Mouse (Mus musculus): ENCODE results near the gene Tmem86a. TPM values are rescaled to one million over a fixed set of nuclear protein-coding genes. Genes with fewer than 3 reads are reported as not detected.

Tmem86a gene
- 1.5 and 2.3 TPM in 2 replicates for total RNA-seq (2017)

DNA sequence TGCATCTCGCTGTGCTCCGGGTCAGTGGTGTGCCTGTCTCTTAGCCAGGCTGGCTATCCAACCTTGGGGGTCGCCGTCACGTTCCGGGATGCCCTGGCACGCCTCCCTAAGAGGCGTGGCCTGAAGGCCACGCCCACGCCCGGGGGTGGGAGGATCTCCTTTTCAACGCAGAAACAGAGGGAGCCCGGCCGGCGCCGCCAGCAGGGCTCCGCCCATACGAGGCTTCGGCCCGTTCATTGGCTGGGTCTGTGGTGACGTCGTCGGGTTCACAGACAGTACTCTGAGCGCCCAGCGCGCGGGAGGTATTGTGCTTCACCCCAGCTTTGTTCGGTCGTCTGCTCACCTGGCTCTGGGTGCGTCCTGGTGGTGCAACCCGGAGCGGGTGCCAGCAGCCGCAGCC is at the start of gene Tmem86a:
Tmem86a (plus strand) TSS at position 236 of the 400 bp plus-strand sequence.
- ATAC-seq (replicated peaks in 1 of 2; ENCODE audit: insufficient read depth in 1 of 2, low FRiP score in 2 of 2, low TSS enrichment in 1 of 2, low read depth in 1 of 2, poor library complexity in 2 of 2, severe bottlenecking in 2 of 2), result peak; percentile 90 to 91

DNA sequence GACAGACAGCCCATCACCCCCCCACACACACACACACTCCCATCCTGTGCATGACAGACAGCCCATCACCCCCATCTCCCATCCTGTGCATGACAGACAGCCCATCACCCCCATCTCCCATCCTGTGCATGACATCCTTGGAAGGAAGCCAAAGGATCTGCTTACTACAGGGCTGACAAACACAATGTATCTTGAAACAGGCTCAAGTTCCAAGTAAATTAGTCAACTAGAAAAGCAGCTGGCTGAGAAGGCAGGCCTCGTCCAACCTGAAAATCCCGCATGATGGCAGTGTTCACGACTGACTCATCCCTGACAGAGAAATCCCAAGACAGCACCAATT is 49.8 kb upstream of the Tmem86a start:
- ATAC-seq (replicated peaks in 1 of 2; ENCODE audit: insufficient read depth in 1 of 2, low FRiP score in 2 of 2, low TSS enrichment in 1 of 2, low read depth in 1 of 2, poor library complexity in 2 of 2, severe bottlenecking in 2 of 2), result no peak

GRCm38 (mm10) chr7:47001125-47001899 is 49.1 kb upstream of the Tmem86a start:
- ATAC-seq (replicated peaks in 1 of 2; ENCODE audit: insufficient read depth in 1 of 2, low FRiP score in 2 of 2, low TSS enrichment in 1 of 2, low read depth in 1 of 2, poor library complexity in 2 of 2, severe bottlenecking in 2 of 2), result no peak

DNA sequence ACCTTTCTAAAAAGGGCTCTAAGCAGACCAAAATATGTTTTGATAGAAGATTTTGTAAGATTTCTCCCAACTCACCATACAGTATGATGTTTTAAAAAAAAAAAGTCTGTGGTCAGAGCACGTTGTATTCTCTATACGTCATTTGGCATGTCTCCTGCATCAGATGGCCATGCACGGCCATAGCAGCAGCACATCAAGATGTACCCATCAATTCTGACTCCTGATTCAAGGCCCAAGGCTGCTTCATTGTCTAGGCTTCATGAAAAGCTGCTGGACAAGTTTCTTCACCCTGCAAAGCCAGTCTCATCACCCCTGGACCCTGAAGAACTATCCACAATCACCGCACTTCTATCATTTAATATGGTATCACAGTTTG is 48.5 kb upstream of the Tmem86a start:
- no peak for ATAC-seq (replicated peaks in 1 of 2; ENCODE audit: insufficient read depth in 1 of 2, low FRiP score in 2 of 2, low TSS enrichment in 1 of 2, low read depth in 1 of 2, poor library complexity in 2 of 2, severe bottlenecking in 2 of 2)

DNA sequence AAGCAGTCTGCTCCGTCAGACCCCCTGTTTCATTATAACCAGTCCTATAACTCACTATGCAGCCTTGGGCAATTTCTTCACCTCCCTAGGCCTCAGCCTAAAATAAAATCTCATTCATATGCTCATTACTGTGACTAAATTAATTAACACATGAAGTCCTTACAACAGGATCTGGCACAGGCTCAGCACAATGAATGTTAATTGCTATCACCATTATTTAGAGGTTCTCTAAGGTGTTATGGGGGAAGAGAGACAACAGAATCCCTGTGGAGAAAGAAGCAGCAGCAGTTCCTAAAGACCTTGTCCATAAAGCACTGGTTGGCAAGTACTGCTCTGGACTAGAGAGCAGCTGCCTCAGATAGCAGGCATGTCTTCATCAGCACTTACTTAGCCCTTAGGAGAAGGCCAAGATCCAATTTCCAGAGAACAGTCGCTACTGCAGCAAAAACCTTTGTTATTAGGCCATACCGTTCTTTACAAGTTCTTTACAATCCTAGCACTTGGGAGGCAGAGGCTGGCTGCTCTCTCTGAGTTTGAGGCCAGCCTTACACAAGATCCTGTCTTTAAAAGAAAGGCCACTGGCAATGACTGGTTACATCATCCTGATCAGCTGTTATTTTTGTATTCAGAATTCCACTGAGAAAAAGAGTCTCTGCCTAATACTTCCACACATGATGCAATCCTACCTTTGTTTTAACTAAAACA is 46.8 kb upstream of the Tmem86a start:
- no peak for ATAC-seq (replicated peaks in 1 of 2; ENCODE audit: insufficient read depth in 1 of 2, low FRiP score in 2 of 2, low TSS enrichment in 1 of 2, low read depth in 1 of 2, poor library complexity in 2 of 2, severe bottlenecking in 2 of 2)

- ATAC-seq (replicated peaks in 1 of 2; ENCODE audit: insufficient read depth in 1 of 2, low FRiP score in 2 of 2, low TSS enrichment in 1 of 2, low read depth in 1 of 2, poor library complexity in 2 of 2, severe bottlenecking in 2 of 2), result no peak
These were observed 43.2 kb upstream of the Tmem86a start for GRCm38 (mm10) chr7:47007109-47007780.

- peak; percentile 44 to 67 for ATAC-seq (replicated peaks in 1 of 2; ENCODE audit: insufficient read depth in 1 of 2, low FRiP score in 2 of 2, low TSS enrichment in 1 of 2, low read depth in 1 of 2, poor library complexity in 2 of 2, severe bottlenecking in 2 of 2)
These were observed 42.6 kb upstream of the Tmem86a start for GRCm38 (mm10) chr7:47007818-47008167.

DNA sequence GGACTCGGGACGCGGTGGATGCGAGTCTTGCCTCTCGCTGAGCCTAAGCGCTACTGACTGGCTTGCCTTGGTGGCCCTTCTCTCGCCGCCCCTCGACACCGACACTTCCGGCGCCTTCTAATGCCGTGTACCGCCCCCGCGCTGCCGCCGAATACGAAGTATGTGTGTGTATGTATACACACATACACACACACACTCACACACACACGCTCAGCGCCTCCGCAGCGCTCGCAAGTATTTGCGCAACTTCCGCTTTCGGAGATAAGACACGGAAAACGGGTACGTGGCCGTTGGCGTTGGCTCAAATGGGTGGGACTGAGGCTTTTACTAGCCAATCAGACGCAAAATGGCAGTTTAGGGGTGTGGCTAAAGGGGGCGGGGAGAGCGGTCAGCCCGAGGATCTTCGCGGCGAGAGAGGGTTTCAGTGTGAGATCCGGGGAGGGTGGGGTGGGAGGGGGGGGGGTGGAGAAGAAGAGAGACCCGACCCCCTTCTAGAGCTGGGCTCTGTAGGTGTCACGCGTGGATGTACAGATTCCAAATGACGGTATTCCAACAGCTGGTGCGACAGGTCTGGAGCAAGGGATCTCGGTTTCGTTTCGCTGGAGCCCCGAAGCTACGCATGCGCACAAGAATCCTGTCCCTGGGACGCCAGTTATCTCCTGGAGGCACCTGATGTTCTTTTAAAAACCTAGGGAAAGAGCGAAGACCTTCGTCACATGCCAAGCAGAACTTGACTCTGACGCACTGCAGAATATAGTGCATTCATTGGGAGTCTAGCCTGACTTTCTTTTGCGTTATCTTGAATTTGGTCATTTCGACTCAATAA is 42.0 kb upstream of the Tmem86a start, which contains the start of gene Spty2d1:
Spty2d1 (minus strand) TSS at position 244 of the 826 bp plus-strand sequence.
- ATAC-seq (replicated peaks in 1 of 2; ENCODE audit: insufficient read depth in 1 of 2, low FRiP score in 2 of 2, low TSS enrichment in 1 of 2, low read depth in 1 of 2, poor library complexity in 2 of 2, severe bottlenecking in 2 of 2), result peak; percentile 90

DNA sequence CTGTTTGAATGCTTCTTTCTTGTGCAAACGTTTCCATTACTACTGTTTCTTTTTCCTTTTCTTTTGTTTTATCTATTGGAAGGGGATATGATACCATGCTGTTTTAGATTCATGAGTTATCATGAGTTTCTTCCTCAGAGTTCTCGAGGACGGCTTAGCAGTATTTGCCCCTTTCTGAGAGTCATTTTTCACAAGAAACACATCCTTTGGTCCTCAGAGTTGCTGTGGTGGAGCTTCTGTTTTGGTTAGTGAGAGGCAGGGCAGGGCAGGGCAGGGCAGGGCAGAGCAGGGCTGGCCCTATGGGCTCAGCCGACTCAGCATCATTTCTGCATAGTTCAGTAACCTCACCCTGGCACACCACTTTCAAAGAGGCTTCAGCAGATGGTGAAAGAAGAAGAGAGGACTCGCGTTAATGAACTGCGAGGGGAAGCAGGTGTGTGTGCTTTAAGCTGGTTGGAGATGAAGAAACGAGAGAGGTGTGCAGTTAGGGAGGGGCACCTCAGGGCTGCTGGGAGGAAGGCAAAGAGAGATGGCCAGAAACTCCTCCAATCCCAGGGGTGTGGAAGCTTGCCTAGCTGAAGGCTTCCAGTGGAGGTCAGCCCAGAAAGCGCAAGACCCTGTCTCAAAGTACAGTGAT is 37.2 kb upstream of the Tmem86a start:
- no peak for ATAC-seq (replicated peaks in 1 of 2; ENCODE audit: insufficient read depth in 1 of 2, low FRiP score in 2 of 2, low TSS enrichment in 1 of 2, low read depth in 1 of 2, poor library complexity in 2 of 2, severe bottlenecking in 2 of 2)

- peak in 1 of 2 experiments; percentile 40; a peak in 1 of 4 replicates for ATAC-seq (replicated peaks in 1 of 2; ENCODE audit: insufficient read depth in 1 of 2, low FRiP score in 2 of 2, low TSS enrichment in 1 of 2, low read depth in 1 of 2, poor library complexity in 2 of 2, severe bottlenecking in 2 of 2)
These were observed 35.6 kb upstream of the Tmem86a start for GRCm38 (mm10) chr7:47014564-47015389.

DNA sequence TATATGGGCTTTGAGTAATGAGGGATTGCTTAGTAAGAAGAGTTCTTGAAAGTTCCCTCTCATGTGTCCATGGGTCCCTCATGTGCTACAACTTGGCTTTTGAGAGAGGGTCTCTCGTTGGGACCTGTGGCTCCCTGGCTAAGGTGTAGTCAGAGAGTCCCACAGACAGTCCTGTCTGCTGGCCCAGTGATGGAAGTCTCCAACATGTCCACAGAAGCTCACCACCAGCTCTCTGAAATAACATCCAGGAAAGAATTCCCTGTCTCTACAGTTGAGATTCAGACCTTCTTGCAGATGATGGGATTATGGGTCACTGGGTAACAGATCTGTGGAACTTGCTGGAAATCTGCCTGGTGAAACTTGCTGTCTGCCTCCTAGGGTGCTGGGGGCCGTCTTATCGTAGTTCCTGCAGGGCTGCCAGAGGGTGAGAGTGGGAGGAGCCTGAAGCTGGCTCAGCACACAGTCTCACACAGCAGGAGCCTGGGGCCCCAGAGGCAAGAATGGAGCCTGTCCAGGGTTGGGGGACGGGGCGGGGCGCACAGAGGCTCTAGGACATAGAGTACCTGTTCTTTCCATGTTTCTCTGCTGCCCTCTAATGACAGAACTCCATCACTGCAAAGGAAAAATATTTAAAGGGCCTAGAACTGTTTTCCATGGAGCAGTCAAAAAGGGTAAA is 34.9 kb upstream of the Tmem86a start:
- peak; percentile 98 to 99 for ATAC-seq (replicated peaks in 1 of 2; ENCODE audit: insufficient read depth in 1 of 2, low FRiP score in 2 of 2, low TSS enrichment in 1 of 2, low read depth in 1 of 2, poor library complexity in 2 of 2, severe bottlenecking in 2 of 2)

- no peak for ATAC-seq (replicated peaks in 1 of 2; ENCODE audit: insufficient read depth in 1 of 2, low FRiP score in 2 of 2, low TSS enrichment in 1 of 2, low read depth in 1 of 2, poor library complexity in 2 of 2, severe bottlenecking in 2 of 2)
These were observed 33.8 kb upstream of the Tmem86a start for GRCm38 (mm10) chr7:47016602-47017001.

GRCm38 (mm10) chr7:47017146-47017545 is 33.3 kb upstream of the Tmem86a start:
- no peak for ATAC-seq (replicated peaks in 1 of 2; ENCODE audit: insufficient read depth in 1 of 2, low FRiP score in 2 of 2, low TSS enrichment in 1 of 2, low read depth in 1 of 2, poor library complexity in 2 of 2, severe bottlenecking in 2 of 2)

GRCm38 (mm10) chr7:47019641-47020040 is 30.8 kb upstream of the Tmem86a start:
- no peak for ATAC-seq (replicated peaks in 1 of 2; ENCODE audit: insufficient read depth in 1 of 2, low FRiP score in 2 of 2, low TSS enrichment in 1 of 2, low read depth in 1 of 2, poor library complexity in 2 of 2, severe bottlenecking in 2 of 2)

DNA sequence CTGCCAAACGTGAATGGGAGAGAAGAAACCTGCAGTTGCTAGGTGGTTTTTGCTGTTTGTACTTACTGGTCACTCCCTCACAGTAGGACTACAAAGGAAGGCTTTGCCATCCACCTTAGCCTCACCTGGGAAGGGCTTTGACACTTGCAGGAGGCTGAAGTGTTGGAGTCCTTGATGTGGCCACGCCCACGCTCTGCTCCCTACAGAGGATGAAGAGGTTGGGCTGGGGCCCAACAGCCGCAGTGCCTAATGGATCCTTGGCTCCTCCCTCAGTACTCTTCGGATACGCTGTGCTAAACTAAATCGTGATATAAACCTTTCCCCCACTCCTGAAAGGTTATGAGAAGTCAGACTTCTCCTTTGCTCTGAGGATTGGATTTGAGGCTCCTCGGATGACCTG is 29.4 kb upstream of the Tmem86a start:
- ATAC-seq (replicated peaks in 1 of 2; ENCODE audit: insufficient read depth in 1 of 2, low FRiP score in 2 of 2, low TSS enrichment in 1 of 2, low read depth in 1 of 2, poor library complexity in 2 of 2, severe bottlenecking in 2 of 2), result no peak

- peak; percentile 82 to 94 for ATAC-seq (replicated peaks in 1 of 2; ENCODE audit: insufficient read depth in 1 of 2, low FRiP score in 2 of 2, low TSS enrichment in 1 of 2, low read depth in 1 of 2, poor library complexity in 2 of 2, severe bottlenecking in 2 of 2)
These were observed 27.9 kb upstream of the Tmem86a start for GRCm38 (mm10) chr7:47022482-47022881.
